Mouse (Mus musculus): ENCODE results near the gene Serpinb9b. TPM values are rescaled to one million over a fixed set of nuclear protein-coding genes. Genes with fewer than 3 reads are reported as not detected.
A peak's percentile ranks its signal among the peaks of the same experiment; 100 is the strongest.
"Not testable (repeated sequence)": the region's sequence is repeated elsewhere in the genome, so short reads cannot be mapped to it uniquely, and the experiment has no call there.

Gene Serpinb9b
- under 1 TPM in 3 of 4 experiments, not detected in 1; 0.16 to 0.22 (median 0.17) TPM for total RNA-seq (2022)

DNA sequence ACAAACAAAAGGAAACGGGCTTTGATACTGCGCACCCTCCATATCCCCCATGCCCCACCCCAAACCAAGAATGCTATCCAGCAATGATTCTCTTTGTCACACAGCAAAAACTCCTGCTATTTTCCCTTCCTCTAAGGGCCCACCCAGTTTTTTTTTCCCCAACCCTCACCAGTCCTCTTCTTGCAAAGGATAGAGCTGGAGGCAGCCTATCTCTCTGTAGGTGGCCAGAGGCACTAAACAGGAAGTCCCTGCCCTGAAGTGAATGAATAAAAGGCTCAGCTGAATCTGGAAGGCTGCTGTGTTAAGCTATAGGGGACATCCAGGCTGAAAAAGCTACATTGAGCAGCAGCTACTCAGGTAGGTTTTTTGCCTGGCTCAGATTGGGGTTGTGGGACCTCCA lies at the start of gene Serpinb9b:
TSS of gene Serpinb9b (plus strand) at position 173 of the 400 bp plus-strand sequence.
- DNase-seq (ENCODE audit: low spot score), result no peak

DNA sequence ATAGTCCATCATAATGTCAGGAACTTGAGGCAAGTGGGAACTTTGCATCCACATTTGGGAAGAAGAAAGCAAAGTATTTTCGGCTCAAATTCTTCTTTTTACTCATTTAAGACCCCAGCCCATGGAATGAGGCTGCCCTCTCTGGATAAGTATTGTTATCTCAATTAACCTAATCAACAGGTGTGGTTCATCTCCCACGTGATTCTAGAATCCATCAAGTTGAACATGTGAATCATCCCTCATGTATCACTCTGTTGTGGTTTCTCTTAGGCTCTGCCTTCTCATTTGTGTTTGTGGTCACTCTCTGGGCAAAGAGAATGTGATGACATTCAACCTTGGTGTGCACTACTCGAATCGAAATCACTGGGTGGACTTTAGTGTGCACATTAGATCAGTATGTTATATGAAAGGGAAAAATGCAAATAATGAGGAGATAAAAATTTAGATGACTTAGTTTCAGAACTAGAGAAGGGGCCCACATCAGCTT lies 44.6 kb upstream of the Serpinb9b start:
- no peak for DNase-seq (ENCODE audit: low spot score)

GRCm38 (mm10) chr13:32986256-32986655 lies 41.0 kb upstream of the Serpinb9b start:
- DNase-seq (ENCODE audit: low spot score), result no peak

GRCm38 (mm10) chr13:32993152-32993893 lies 33.9 kb upstream of the Serpinb9b start:
- no peak for DNase-seq (ENCODE audit: low spot score)

- DNase-seq (ENCODE audit: low spot score), result no peak
These were observed 33.3 kb upstream of the Serpinb9b start for GRCm38 (mm10) chr13:32993894-32994242.

GRCm38 (mm10) chr13:32995051-32995450 lies 32.2 kb upstream of the Serpinb9b start:
- DNase-seq (ENCODE audit: low spot score), result peak; percentile 33

GRCm38 (mm10) chr13:33001341-33001740 lies 25.9 kb upstream of the Serpinb9b start:
- DNase-seq (ENCODE audit: low spot score), result no peak

GRCm38 (mm10) chr13:33002950-33003349 lies 24.3 kb upstream of the Serpinb9b start, which contains the start of gene Serpinb9:
TSS of gene Serpinb9 (plus strand) at chr13:33003250.
- DNase-seq (ENCODE audit: low spot score), result no peak

GRCm38 (mm10) chr13:33003523-33004413 lies 23.4 kb upstream of the Serpinb9b start:
- no peak for DNase-seq (ENCODE audit: low spot score)

DNA sequence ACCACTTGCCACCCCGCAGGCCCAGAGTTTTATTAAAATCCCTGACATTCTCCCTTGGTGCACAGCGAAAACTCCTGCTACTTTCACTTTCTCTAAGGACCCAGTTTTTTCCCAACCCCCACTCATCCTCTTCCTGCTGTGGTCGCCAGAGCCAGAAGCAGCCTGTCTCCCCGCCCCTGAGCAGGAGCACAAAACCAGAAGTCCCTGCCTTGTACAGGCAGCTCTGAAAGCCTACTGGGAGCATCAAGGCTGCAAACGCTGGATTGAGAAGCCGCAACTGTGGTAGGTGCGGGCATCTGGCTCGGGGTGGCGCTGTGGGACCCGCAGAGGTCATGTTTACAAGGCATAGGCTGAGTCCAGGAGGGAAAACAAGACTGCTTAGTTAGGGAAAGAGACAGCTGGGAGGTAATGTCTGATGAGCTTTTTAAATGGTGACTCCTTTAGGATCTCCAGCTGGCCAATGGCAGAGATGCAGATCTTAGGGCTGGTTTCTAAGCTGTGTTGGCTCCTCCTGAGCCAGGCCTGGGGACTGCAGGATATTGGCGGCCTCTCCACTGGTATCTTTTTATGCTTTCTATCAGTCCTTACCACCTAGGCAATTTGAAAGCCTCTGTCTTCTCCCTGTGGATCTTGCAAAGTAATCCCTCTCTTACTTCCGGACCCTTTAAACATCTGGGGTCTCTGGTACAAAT lies 22.7 kb upstream of the Serpinb9b start:
- peak; percentile 92 for DNase-seq (ENCODE audit: low spot score)

DNA sequence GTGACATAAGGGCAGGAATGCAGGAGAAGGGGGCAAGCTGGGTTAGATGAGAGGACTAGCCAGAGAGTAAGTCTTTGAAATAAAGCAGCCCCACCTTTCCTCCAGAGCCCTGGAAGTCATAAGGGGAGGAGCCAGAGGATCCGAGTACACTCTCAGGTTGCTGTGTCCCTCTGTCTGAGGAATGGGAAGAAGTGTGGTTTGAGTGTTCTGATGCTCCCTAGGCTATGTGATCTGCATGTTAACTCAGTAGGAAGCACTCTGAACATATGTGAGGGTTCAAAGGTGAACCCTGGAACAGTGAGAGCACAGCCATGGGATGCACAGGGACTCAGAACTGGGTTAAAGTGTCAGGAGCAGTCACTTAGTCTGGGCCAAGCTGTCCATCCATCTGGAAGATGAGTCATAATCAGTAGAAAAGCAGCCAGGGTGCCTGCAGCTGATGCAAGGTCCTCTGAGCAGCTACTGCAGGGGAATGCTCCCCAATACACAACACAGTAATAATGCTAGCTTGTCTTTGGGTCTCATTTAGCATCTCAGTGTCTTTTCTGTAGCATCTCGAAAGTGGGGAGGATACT lies 21.6 kb upstream of the Serpinb9b start:
- no peak for DNase-seq (ENCODE audit: low spot score)

DNA sequence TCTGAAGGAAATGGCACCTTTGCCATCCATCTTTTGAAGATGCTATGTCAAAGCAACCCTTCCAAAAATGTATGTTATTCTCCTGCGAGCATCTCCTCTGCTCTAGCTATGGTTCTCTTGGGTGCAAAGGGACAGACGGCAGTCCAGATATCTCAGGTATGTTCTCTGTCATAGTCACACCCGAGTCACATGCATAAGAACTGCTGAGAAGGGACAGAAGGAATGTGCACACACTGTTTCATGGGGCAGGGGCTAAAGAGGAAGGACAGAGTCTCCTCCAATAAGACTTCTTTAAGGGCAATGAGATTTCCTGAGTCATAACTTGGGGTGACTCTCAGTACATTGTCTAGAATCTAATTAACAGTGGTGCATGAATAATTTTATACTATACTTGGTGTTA lies 20.7 kb upstream of the Serpinb9b start:
- DNase-seq (ENCODE audit: low spot score), result no peak

DNA sequence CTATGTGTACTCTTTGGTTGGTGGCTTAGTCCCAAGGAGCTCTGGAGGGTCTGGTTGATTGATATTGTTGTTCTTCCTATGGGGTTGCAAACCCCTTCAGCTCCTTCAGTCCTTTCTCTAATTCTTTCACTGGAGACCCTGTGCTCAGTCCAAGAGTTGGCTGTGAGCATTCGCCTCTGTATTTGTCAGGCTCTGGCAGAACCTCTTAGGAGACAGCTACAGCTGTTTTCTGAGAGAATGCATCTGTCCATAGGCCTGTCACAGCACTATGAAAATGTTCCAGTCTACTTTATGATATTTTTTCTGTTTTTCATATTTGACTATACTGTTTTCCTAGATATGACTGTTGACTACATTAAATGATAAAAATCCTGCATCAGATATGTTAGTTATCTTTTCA lies 14.8 kb upstream of the Serpinb9b start:
- DNase-seq (ENCODE audit: low spot score), result no peak

DNA sequence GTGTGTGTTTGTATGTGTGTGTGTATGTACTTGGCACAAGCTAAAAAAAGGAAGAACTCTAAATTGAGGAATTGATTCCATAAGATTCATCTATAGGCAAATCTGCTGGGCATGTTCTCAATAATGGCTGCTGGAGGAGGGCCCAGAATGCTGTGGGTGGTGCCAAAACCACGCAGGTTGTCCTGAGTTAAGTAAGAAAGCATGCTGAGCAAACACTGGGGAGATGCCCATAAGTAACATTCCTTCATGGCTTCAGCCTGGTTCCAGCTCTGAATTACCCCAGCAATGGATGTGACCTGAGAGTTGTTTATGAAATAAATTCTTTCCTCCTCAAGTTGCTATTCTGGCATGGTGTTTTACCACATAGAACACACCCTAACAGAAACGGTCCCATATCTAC lies 13.9 kb upstream of the Serpinb9b start:
- no peak for DNase-seq (ENCODE audit: low spot score)

DNA sequence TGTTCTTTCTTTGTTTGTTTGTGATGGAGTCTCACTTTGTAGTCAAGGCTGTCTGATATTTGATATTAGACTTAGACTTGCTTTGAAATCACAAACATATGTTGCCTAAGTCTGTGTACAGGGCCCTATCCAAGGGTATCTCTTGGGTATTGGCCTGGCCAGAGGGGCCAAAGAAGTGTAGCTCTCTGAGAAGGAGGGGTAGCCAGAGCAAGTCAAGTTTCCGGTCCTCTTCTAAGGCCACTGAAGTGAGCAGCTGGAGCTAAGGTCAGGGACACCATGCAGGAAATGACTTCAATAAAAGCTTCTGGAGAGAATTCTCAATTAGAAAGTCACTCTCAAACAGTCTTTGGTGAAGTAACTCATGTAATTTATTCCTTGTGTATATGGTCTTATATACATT lies 4.8 kb upstream of the Serpinb9b start:
- DNase-seq (ENCODE audit: low spot score), result no peak

DNA sequence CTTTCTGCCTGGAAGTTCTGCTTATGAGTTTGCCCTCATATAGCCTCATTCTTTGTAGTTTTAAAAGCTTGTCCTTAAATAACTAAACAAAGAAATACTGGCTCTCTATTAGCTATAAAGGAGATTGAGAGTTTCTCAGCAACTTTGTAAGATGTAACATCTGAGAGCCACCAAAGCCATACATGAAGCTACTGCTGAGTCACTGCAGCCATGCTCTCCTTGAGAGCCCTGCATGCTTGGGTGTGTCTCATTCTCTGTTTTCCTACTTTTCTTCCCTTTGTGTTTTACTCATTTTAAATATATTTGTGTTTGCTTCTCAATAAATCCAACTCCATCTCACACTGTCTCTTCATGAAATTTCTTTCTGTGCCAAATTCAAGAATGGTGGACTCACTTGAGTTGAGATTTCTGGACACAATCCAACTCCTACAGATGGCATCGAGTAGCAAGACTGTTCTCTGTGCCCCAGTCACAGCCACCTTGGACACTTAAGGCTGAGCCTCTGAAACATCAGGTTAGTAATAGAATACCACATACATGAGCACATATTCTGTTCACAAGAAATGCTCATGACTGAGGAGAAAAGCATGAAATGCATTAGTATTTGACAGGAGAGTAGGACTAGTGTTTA lies 674 bp upstream of the Serpinb9b start:
- no peak for DNase-seq (ENCODE audit: low spot score)

- DNase-seq (ENCODE audit: low spot score), result no peak
These were observed 930 bp downstream of the Serpinb9b start for GRCm38 (mm10) chr13:33028146-33028545.

- DNase-seq (ENCODE audit: low spot score), result no peak
These were observed 1.3 kb downstream of the Serpinb9b start for GRCm38 (mm10) chr13:33028550-33028949.

DNA sequence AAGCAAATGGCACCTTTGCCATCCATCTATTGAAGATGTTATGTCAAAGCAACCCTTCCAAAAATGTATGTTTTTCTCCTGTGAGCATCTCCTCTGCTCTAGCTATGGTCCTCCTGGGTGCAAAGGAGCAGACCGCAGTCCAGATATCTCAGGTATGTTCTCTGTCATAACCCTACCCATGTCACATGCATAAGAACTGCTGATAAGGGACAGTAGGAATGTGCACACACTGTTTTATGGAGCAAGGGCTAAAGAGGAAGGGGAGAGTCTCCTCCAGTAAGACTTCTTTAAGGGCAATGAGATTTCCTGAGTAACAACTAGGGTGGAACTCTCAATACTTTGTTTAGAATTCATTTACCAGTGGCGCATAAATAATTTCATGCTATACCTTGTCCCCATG lies 2.3 kb downstream of the Serpinb9b start:
- DNase-seq (ENCODE audit: low spot score), result not testable (repeated sequence)

DNA sequence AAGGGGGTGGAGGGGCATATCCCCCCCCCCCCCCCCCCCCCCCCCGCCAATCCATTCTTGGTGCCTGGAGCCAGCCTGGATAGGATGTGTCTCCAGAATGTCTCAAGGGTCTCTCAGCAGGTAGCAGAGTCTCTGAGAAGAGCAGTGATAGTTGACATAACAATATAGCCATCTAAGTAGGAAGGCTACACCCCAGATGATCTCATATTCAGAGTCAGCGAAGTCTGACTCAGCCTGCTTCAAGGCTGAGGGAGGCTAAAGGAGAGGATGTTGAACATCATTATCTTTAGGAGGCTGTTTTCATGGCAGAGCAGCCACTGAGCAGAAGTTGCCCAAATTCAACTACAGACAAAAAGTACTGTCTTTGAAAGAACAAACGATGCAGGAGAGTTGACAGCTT lies 3.1 kb downstream of the Serpinb9b start:
- DNase-seq (ENCODE audit: low spot score), result no peak

- DNase-seq (ENCODE audit: low spot score), result no peak
These were observed 8.3 kb downstream of the Serpinb9b start for GRCm38 (mm10) chr13:33035506-33035905.
